Mouse (Mus musculus): ENCODE results near the gene Tesc.

DNA sequence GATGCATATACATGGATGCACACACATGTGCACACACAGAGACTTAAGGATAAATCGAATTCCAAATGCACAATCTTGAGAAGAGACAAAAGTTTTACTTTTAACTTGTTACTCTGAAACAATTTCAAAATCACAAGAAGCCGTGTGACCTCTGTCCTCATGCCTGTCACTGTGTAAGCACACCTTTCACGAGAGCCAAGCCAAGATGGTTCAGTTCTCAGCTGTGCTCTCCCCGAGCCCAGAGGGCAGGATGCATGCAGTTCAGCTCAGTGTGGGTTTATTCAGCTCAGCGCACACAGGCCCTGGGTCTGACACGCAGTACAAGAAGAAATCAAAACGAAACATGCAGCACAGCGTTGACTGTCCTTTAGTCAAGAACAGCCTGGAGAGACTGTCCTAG lies 78.0 kb downstream of the Tesc start:
- no peak for TF ChIP-seq CTCF (conservative IDR thresholded peaks at IDR 0.05 in 1 of 2, IDR thresholded peaks at IDR 0.05 in 1 of 2; ENCODE audit: low read depth in 2 of 2, low read length in 2 of 2)
- TF ChIP-seq MAX (IDR thresholded peaks at IDR 0.05; ENCODE audit: low read length) = no peak
- no peak for TF ChIP-seq E2F4 (IDR thresholded peaks at IDR 0.05; ENCODE audit: insufficient replicate concordance, low read depth, low read length)
- TF ChIP-seq CHD2 (IDR thresholded peaks at IDR 0.05; ENCODE audit: low read length) = no peak
- no peak for TF ChIP-seq CHD1 (IDR thresholded peaks at IDR 0.05; ENCODE audit: low read depth, low read length)
- no peak for TF ChIP-seq BHLHE40 (IDR thresholded peaks at IDR 0.05; ENCODE audit: low read depth, low read length)

All from CH12.LX (cell line).